Mouse (Mus musculus) lung, adult 2 months (tissue): Measurements from ENCODE around the gene Adm2. TPM values are rescaled to one million over a fixed set of nuclear protein-coding genes. Genes with fewer than 3 reads are reported as not detected.

Experiments used
- DNase-seq: peaks from one replicate; pipeline ENCODE4 v3.0.0; 2022
- H3K4me1 ChIP-seq: fragments of 200-500 bp; 2 replicates; pipeline ENCODE4 v1.6.1; 2011; ENCODE audit warnings: low read length; ENCODE audit not compliant: control insufficient read depth, insufficient read depth
- H3K4me3 ChIP-seq: fragments of 200-500 bp; replicated peaks from 2 replicates; pipeline ENCODE3; 2011; ENCODE audit warnings: low read depth, mild to moderate bottlenecking, control low read depth, low read length; ENCODE audit errors: extremely low read depth
- CTCF ChIP-seq: fragments of 200-500 bp; IDR thresholded peaks from 2 replicates; pipeline ENCODE4 v1.5.1; 2011; ENCODE audit warnings: mild to moderate bottlenecking, low read length, control low read depth; ENCODE audit not compliant: insufficient read depth
- POLR2A ChIP-seq: fragments of 200-500 bp; IDR thresholded peaks from 2 replicates; pipeline ENCODE4 v1.6.1; 2011; ENCODE audit warnings: low read depth, mild to moderate bottlenecking, control low read depth, low read length, borderline replicate concordance; ENCODE audit errors: extremely low read depth
- WGBS: fragments of 180-500 bp; shearing (Covaris S2); methylation state at CpG from one replicate; pipeline ENCODE4 v1.1.7; 2018; 5-methylcytosine and 5-hydroxymethylcytosine counted together
- polyA plus RNA-seq: library from polyadenylated mRNA; depleted of rRNA; stranded (reverse); fragments of >200 nt; gene quantifications from 2 replicates; pipeline ENCODE4 v1.2.3, GENCODE M21; 2012; rRNA removed

Gene Adm2
- polyA plus RNA-seq, result 0.14 and 0.75 TPM in 2 replicates

GRCm38 (mm10) chr15:89322670-89323522 is at the start of gene Adm2:
TSS of gene Adm2 (plus strand) at chr15:89322720.
- no peak within 1 kb of the TSS for H3K4me3 ChIP-seq
- DNase-seq, result no peak
- no peak for TF ChIP-seq POLR2A
- TF ChIP-seq CTCF, result no peak
- no peaks in the 10 kb centered on the region for H3K4me1 ChIP-seq
- 15% methylated on average over 26 of the region's 26 CpGs for WGBS

GRCm38 (mm10) chr15:89275497-89275896 is 47.0 kb upstream of the Adm2 start:
- 86% methylated on average over 3 of the region's 3 CpGs for WGBS
- no peak overlapping the region for H3K4me3 ChIP-seq
- H3K4me1 ChIP-seq, result no peaks in the 10 kb centered on the region
- DNase-seq, result no peak
- TF ChIP-seq CTCF (no peak), POLR2A (no peak)

DNA sequence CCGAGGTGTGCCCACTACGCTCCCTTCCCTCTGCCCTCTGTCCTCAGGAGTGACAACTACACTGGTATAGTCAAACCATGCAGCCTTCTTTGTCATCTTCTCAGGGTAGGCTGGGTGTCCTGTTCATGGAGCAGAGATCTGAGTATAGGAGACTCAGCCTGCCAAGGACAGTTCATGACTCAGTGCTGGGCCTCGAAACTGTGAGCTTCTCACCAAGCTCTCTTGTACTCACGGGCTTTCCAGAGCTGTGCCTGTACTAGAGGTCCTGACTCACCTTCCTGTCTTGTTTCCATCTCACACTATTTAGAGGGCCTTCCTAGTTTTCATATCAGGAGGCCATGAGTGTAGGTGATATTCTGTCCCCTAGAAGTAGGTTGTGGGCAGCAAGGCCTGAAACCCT is 45.2 kb upstream of the Adm2 start:
- no peak overlapping the region for H3K4me3 ChIP-seq
- 95% methylated on average over 4 of the region's 4 CpGs for WGBS
- H3K4me1 ChIP-seq, result no peaks in the 10 kb centered on the region
- TF ChIP-seq POLR2A, result no peak
- no peak for TF ChIP-seq CTCF
- DNase-seq, result no peak

DNA sequence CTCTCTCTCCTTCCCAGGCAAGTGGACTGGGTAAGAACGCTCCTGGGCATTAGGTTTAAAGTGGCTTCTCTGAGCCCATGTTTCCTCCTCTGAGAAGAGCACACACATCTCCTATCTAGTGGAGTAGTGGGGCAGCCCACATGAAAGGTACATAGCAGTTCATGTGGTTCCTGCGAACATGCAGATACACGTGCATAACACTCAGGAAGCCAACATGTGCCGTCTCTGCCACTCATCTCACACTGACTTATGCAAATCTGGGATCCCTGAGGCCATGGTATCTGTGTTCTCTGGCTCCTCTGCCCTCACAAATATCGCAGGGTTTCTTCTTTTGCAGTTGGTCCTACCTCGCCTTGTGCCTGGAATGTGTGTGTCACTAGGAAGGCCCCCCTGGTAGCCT is 40.0 kb upstream of the Adm2 start:
- Histone ChIP-seq H3K4me1 (no peaks in the 10 kb centered on the region), H3K4me3 (no peak overlapping the region)
- no peak for TF ChIP-seq POLR2A
- TF ChIP-seq CTCF, result no peak
- no peak for DNase-seq
- WGBS, result 83% methylated on average over 6 of the region's 6 CpGs

GRCm38 (mm10) chr15:89284094-89284493 is 38.4 kb upstream of the Adm2 start:
- no peaks in the 10 kb centered on the region for H3K4me1 ChIP-seq
- no peak overlapping the region for H3K4me3 ChIP-seq
- TF ChIP-seq POLR2A, result no peak
- no peak for TF ChIP-seq CTCF
- no peak for DNase-seq
- WGBS, result 82% methylated on average over 2 of the region's 2 CpGs

DNA sequence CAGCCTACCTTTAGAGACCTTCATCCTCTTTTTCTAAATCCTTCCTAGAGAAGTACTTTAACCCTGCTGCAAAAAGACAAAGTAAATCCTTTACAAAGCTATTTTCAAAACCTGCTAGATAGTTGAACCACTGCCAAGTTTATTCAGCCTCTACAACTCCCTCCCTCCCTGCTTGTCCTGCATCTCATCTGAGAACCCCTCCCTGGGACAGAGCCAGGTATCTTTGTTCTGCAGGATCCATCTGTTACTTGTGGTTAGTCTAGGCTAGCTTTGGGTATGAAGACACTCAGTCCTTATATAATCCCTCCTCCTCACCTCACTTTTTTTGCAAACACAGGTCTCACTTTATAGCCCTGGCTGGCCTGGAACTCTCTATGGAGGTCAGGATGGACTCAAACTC is 37.5 kb upstream of the Adm2 start:
- TF ChIP-seq POLR2A, result no peak
- no peak for TF ChIP-seq CTCF
- no peak for DNase-seq

GRCm38 (mm10) chr15:89285478-89285877 is 37.0 kb upstream of the Adm2 start:
- DNase-seq, result no peak
- TF ChIP-seq CTCF (no peak), POLR2A (no peak)
- 92% methylated on average over 5 of the region's 5 CpGs for WGBS
- no peaks in the 10 kb centered on the region for H3K4me1 ChIP-seq
- no peak overlapping the region for H3K4me3 ChIP-seq

More for the DNA sequence above, 37.5 kb upstream of the Adm2 start:
- H3K4me3 ChIP-seq, result no peak overlapping the region
- H3K4me1 ChIP-seq, result no peaks in the 10 kb centered on the region

GRCm38 (mm10) chr15:89286114-89286513 is 36.4 kb upstream of the Adm2 start:
- TF ChIP-seq POLR2A (no peak), CTCF (no peak)
- 75% methylated on average over 7 of the region's 7 CpGs for WGBS

DNA sequence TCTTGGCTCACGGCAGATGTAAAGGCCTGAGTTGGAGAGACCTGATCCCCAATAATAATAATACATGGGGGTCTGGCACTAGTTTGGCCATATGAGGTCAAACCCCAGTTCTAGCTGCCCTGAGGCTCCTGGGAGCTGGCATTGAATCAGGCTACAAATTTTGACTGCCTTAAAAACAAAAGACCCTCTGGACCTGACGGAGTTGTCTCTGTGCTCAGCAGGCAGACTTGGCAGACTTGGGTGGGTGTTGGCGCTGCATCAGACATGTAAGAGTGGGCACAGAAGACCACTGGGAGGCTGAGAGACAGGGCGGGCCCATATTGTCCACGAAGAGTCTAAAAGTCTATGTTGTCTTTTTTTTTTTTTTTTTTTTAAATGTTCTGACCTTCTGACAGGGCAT is 35.9 kb upstream of the Adm2 start:
- Histone ChIP-seq H3K4me1 (no peaks in the 10 kb centered on the region), H3K4me3 (no peak overlapping the region)
- WGBS, result 85% methylated on average over 5 of the region's 5 CpGs
- DNase-seq, result no peak
- TF ChIP-seq CTCF (no peak), POLR2A (no peak)

More at GRCm38 (mm10) chr15:89286114-89286513, 36.4 kb upstream of the Adm2 start:
- H3K4me1 ChIP-seq, result no peaks in the 10 kb centered on the region
- DNase-seq, result no peak
- no peak overlapping the region for H3K4me3 ChIP-seq

- no peak for DNase-seq
- 72% methylated on average over 23 of the region's 23 CpGs for WGBS
- Histone ChIP-seq H3K4me1 (no peaks in the 10 kb centered on the region), H3K4me3 (no peak overlapping the region)
- TF ChIP-seq CTCF (no peak), POLR2A (no peak)
These were observed 34.2 kb upstream of the Adm2 start for GRCm38 (mm10) chr15:89288227-89288767.
